Mouse (Mus musculus) CD4-positive, CD25-positive, alpha-beta regulatory T cell, adult 9 weeks (primary cell): ENCODE results near the gene Pjvk. TPM values are rescaled to one million over a fixed set of nuclear protein-coding genes. Genes with fewer than 3 reads are reported as not detected.

Source experiments
- polyA plus RNA-seq: library from polyadenylated mRNA; unstranded; fragments of 100-300 nt; shearing (Covaris generic); gene quantifications from one replicate; pipeline ENCODE4 v1.2.1, GENCODE M21; 2017

Gene Pjvk
- polyA plus RNA-seq: not detected

GRCm38 (mm10) chr2:76647883-76648570, at the start of gene Pjvk, which contains the start of gene Prkra:
Gene Pjvk (plus strand): TSS chr2:76648476.
Gene Prkra (minus strand): TSS chr2:76648015.

GRCm38 (mm10) chr2:76672966-76673392, 24.7 kb downstream of the Pjvk start, which contains the start of gene Fkbp7:
Gene Fkbp7 (minus strand): TSS chr2:76673116.

GRCm38 (mm10) chr2:76674725-76675427, 26.6 kb downstream of the Pjvk start, which contains the start of gene Plekha3:
Gene Plekha3 (plus strand): TSS chr2:76675281.

Other genes starting within 250 kb of the Pjvk start
- gene Osbpl6, start 242.0 kb upstream of the Pjvk start, polyA plus RNA-seq: 0.21 TPM
- gene Prkra, start 461 bp upstream of the Pjvk start, polyA plus RNA-seq: 8.5 TPM
- gene Fkbp7, start 24.6 kb downstream of the Pjvk start, polyA plus RNA-seq: 4.4 TPM
- 5.9 TPM for gene Plekha3, start 26.8 kb downstream of the Pjvk start, polyA plus RNA-seq